Mouse (Mus musculus): ENCODE data around the gene Sh3bp1.

DNA sequence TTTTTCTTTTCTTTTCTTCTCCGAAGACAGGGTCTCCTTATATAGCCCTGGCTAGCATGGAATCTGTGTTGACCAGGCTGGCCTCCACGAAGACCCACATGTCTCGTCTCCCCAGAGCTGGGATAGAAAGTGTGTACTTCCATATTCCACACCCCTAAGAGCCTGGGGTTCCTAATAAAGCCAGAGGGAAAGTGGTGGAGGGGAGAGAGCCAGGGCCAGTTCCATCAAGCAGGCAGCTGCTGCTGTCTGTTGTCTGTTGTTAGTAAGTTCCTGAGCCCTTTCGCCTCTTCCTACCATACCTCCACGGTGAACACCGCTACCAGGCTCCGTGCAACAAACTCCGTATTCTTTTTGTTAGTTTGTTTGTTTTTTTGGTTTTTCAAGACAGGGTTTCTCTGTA, 29.0 kb downstream of the Sh3bp1 start:
- no peak for TF ChIP-seq CTCF (conservative IDR thresholded peaks at IDR 0.05; ENCODE audit: insufficient read depth, insufficient read length, low read depth, low read length)
- TF ChIP-seq POLR2A (IDR thresholded peaks at IDR 0.05; ENCODE audit: low read depth, low read length), result no peak
